Mouse (Mus musculus) lung, embryonic 16.5 days (tissue): ENCODE results near the gene Gorasp1. TPM values are rescaled to one million over a fixed set of nuclear protein-coding genes. Genes with fewer than 3 reads are reported as not detected.

ENCODE experiments used
- ATAC-seq: fragments of 200-750 bp; cut with Nextera tagmentation; 2 replicates; pipeline ENCODE4 v1.8.0; 2017; ENCODE audit warnings: low read depth, mild to moderate bottlenecking, moderate library complexity
- H3K27ac ChIP-seq: fragments of 300-500 bp; sonication (generic); 2 replicates; pipeline ENCODE4 v1.5.1; 2014; ENCODE audit warnings: mild to moderate bottlenecking, control low read depth, low read length
- H3K27me3 ChIP-seq: fragments of 300-500 bp; sonication (generic); 2 replicates; pipeline ENCODE4 v1.6.1; 2014; ENCODE audit warnings: low read depth, low read length, mixed read lengths; ENCODE audit not compliant: control insufficient read depth, insufficient read depth
- H3K36me3 ChIP-seq: fragments of 300-500 bp; sonication (generic); 2 replicates; pipeline ENCODE4 v1.6.1; 2014; ENCODE audit warnings: low read length; ENCODE audit not compliant: control insufficient read depth, insufficient read depth
- H3K4me1 ChIP-seq: fragments of 300-500 bp; sonication (generic); replicated peaks from 2 replicates; pipeline ENCODE4 v1.6.1; 2014; ENCODE audit warnings: low read length, mixed read lengths; ENCODE audit not compliant: control insufficient read depth, insufficient read depth
- H3K4me2 ChIP-seq: fragments of 300-500 bp; sonication (generic); 2 replicates; pipeline ENCODE4 v1.6.1; 2014; ENCODE audit warnings: low read depth, low read length, control low read depth
- H3K4me3 ChIP-seq: fragments of 300-500 bp; sonication (generic); 2 replicates; pipeline ENCODE4 v1.5.1; 2014; ENCODE audit warnings: mild to moderate bottlenecking, low read length, control low read depth
- H3K9ac ChIP-seq: fragments of 300-500 bp; sonication (generic); 2 replicates; pipeline ENCODE4 v1.6.1; 2014; ENCODE audit warnings: low read length, control low read depth
- H3K9me3 ChIP-seq: fragments of 300-500 bp; sonication (generic); 2 replicates; pipeline ENCODE4 v1.6.1; 2016; ENCODE audit warnings: low read length; ENCODE audit not compliant: control insufficient read depth
- WGBS: fragments of 180-500 bp; shearing (Covaris S2); extraction: QIAGEN DNeasy Blood & Tissue Kit; methylation state at CpG from one replicate; pipeline ENCODE4 v1.1.7; 2014; 5-methylcytosine and 5-hydroxymethylcytosine counted together
- polyA plus RNA-seq: library from polyadenylated mRNA; unstranded; fragments of >200 nt; fragmentation: Nextera tagmentation; extraction: Ambion mirVana; gene quantifications from 2 replicates; pipeline ENCODE4 v1.2.1, GENCODE M21; 2015

Gene Gorasp1
- polyA plus RNA-seq, 1 experiment from 2014 or later, result 29.8 TPM

DNA sequence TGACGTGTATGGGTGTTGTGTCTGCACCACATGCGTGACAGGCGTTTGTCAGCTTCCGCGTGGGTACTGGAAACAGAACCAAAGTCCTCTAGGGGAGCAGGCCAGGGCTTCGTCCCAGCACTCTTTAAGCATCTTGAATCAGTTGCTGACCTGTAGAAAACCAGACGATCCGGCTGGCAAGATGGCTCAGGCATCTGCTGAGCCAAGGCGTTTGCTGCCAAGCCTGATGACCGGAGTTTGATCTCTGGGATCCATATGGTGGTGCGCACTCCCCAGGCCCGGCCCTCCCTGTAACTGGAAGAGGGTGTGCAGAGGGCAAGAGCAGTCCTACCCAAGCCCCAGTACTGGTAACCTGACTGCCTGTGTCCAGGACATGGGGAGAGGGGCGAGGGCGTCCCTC, 4.5 kb upstream of the Gorasp1 start:
- Histone ChIP-seq H3K9ac (no peak overlapping the region), H3K9me3 (no peaks in the 10 kb centered on the region), H3K4me2 (no peak overlapping the region), H3K27ac (no peak overlapping the region), H3K4me1 (peaks cover 7% of the 10 kb centered on the region), H3K36me3 (no peaks in the 10 kb centered on the region), H3K27me3 (no peaks in the 10 kb centered on the region), H3K4me3 (no peak overlapping the region)
- no peak for ATAC-seq
- WGBS, result 68% methylated on average over 14 of the region's 14 CpGs

- no peak overlapping the region for H3K4me3 ChIP-seq
- peaks cover 7% of the 10 kb centered on the region for H3K4me1 ChIP-seq
- 47% methylated on average over 5 of the region's 5 CpGs for WGBS
- H3K9ac ChIP-seq, result no peak overlapping the region
- H3K36me3 ChIP-seq, result no peaks in the 10 kb centered on the region
- ATAC-seq, result no peak
- H3K9me3 ChIP-seq, result no peaks in the 10 kb centered on the region
- H3K27ac ChIP-seq, result no peak overlapping the region
- no peak overlapping the region for H3K4me2 ChIP-seq
- no peaks in the 10 kb centered on the region for H3K27me3 ChIP-seq
Measured at GRCm38 (mm10) chr9:119941407-119941806, 4.0 kb upstream of the Gorasp1 start.

GRCm38 (mm10) chr9:119939646-119940045, 2.3 kb upstream of the Gorasp1 start:
- H3K9me3 ChIP-seq, result no peaks in the 10 kb centered on the region
- H3K27me3 ChIP-seq, result no peaks in the 10 kb centered on the region
- ATAC-seq, result no peak
- H3K4me2 ChIP-seq, result no peak overlapping the region
- WGBS, result 58% methylated on average over 10 of the region's 10 CpGs
- no peak overlapping the region for H3K4me3 ChIP-seq
- no peak overlapping the region for H3K27ac ChIP-seq
- H3K36me3 ChIP-seq, result no peaks in the 10 kb centered on the region
- 0 out of 2 replicates have a peak overlapping the region, but pooled peaks have one; percentile 31 for H3K9ac ChIP-seq
- peaks cover 7% of the 10 kb centered on the region for H3K4me1 ChIP-seq

DNA sequence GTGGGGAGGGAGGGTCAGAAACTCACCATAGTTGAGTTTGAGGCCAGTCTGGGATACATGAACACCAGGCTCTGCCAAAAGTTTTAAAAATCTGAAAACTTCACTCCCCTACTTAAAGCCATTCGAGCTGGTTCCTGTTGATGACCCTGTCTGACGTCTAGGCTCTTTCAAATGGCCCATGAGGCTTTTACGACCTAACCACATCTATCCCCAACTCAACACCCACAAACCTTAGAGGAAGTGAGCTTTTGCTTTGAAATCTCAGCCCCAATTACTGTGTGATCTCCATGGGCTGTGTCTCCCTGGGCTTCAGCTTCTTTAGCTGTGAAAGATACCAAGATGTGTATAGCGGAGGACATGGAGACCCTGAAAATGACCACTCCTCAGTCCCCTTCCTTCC, 1.1 kb upstream of the Gorasp1 start:
- H3K4me3 ChIP-seq, result no peak overlapping the region
- H3K4me2 ChIP-seq, result no peak overlapping the region
- H3K9me3 ChIP-seq, result no peaks in the 10 kb centered on the region
- H3K4me1 ChIP-seq, result peaks cover 7% of the 10 kb centered on the region
- WGBS, result 77% methylated on average over 4 of the region's 4 CpGs
- no peak overlapping the region for H3K9ac ChIP-seq
- H3K27ac ChIP-seq, result no peak overlapping the region
- H3K27me3 ChIP-seq, result no peaks in the 10 kb centered on the region
- ATAC-seq, result no peak
- H3K36me3 ChIP-seq, result no peaks in the 10 kb centered on the region

- Histone ChIP-seq H3K4me1 (peaks cover 4% of the 10 kb centered on the region), H3K36me3 (peaks cover 17% of the 10 kb centered on the region), H3K27me3 (no peaks in the 10 kb centered on the region), H3K9ac (no peak overlapping the region), H3K4me2 (no peak overlapping the region), H3K9me3 (no peaks in the 10 kb centered on the region), H3K27ac (no peak overlapping the region), H3K4me3 (no peak overlapping the region)
- no peak for ATAC-seq
- WGBS, result 91% methylated on average over 6 of the region's 6 CpGs
Measured at GRCm38 (mm10) chr9:119933675-119934074, 3.7 kb downstream of the Gorasp1 start.

- H3K4me2 ChIP-seq, result no peak overlapping the region
- no peaks in the 10 kb centered on the region for H3K9me3 ChIP-seq
- ATAC-seq, result no peak
- H3K27ac ChIP-seq, result no peak overlapping the region
- 86% methylated on average over 12 of the region's 12 CpGs for WGBS
- no peak overlapping the region for H3K4me3 ChIP-seq
- peaks cover 29% of the 10 kb centered on the region for H3K36me3 ChIP-seq
- no peak overlapping the region for H3K9ac ChIP-seq
- H3K27me3 ChIP-seq, result no peaks in the 10 kb centered on the region
- peaks cover 3% of the 10 kb centered on the region for H3K4me1 ChIP-seq
Measured at GRCm38 (mm10) chr9:119932358-119932757, 5.0 kb downstream of the Gorasp1 start.

GRCm38 (mm10) chr9:119926497-119926896, 10.9 kb downstream of the Gorasp1 start:
- 53% methylated on average over 5 of the region's 5 CpGs for WGBS
- H3K27ac ChIP-seq, result peak overlapping the region; percentile 89
- H3K9me3 ChIP-seq, result no peaks in the 10 kb centered on the region
- no peaks in the 10 kb centered on the region for H3K27me3 ChIP-seq
- ATAC-seq, result peak; percentile 78
- H3K4me3 ChIP-seq, result no peak overlapping the region
- H3K4me2 ChIP-seq, result no peak overlapping the region
- no peak overlapping the region for H3K9ac ChIP-seq
- H3K36me3 ChIP-seq, result peaks cover 50% of the 10 kb centered on the region
- peaks cover 11% of the 10 kb centered on the region for H3K4me1 ChIP-seq

- 43% methylated on average over 8 of the region's 8 CpGs for WGBS
- no peak overlapping the region for H3K4me3 ChIP-seq
- H3K4me2 ChIP-seq, result peak overlapping the region; percentile 0; the same call in 1 of the 2 replicates
- H3K27me3 ChIP-seq, result no peaks in the 10 kb centered on the region
- peak overlapping the region; percentile 89 for H3K27ac ChIP-seq
- H3K4me1 ChIP-seq, result peaks cover 11% of the 10 kb centered on the region
- no peak overlapping the region for H3K9ac ChIP-seq
- H3K36me3 ChIP-seq, result peaks cover 45% of the 10 kb centered on the region
- no peaks in the 10 kb centered on the region for H3K9me3 ChIP-seq
- peak; percentile 83 for ATAC-seq
Measured at GRCm38 (mm10) chr9:119925729-119926128, 11.6 kb downstream of the Gorasp1 start.

- Histone ChIP-seq H3K36me3 (peaks cover 46% of the 10 kb centered on the region), H3K4me1 (peaks cover 11% of the 10 kb centered on the region), H3K27ac (peak overlapping the region; percentile 89), H3K4me2 (0 out of 2 replicates have a peak overlapping the region, but pooled peaks have one; percentile 9), H3K9me3 (no peaks in the 10 kb centered on the region), H3K4me3 (no peak overlapping the region), H3K9ac (no peak overlapping the region), H3K27me3 (no peaks in the 10 kb centered on the region)
- peak; percentile 63 for ATAC-seq
- 65% methylated on average over 16 of the region's 16 CpGs for WGBS
Measured at GRCm38 (mm10) chr9:119925120-119925657, 12.2 kb downstream of the Gorasp1 start.

GRCm38 (mm10) chr9:119923462-119923861, 13.9 kb downstream of the Gorasp1 start:
- H3K9ac ChIP-seq, result no peak overlapping the region
- 59% methylated on average over 4 of the region's 4 CpGs for WGBS

More at GRCm38 (mm10) chr9:119923462-119923861, 13.9 kb downstream of the Gorasp1 start:
- no peak overlapping the region for H3K4me2 ChIP-seq
- no peak overlapping the region for H3K4me3 ChIP-seq
- peaks cover 11% of the 10 kb centered on the region for H3K4me1 ChIP-seq
- peaks cover 48% of the 10 kb centered on the region for H3K36me3 ChIP-seq
- ATAC-seq, result no peak
- H3K9me3 ChIP-seq, result no peaks in the 10 kb centered on the region
- no peak overlapping the region for H3K27ac ChIP-seq
- H3K27me3 ChIP-seq, result no peaks in the 10 kb centered on the region
